Mouse (Mus musculus) thymus, adult 2 months (tissue): ENCODE data around the gene Yeats2. TPM values are rescaled to one million over a fixed set of nuclear protein-coding genes. Genes with fewer than 3 reads are reported as not detected.

Experiments used
- DNase-seq: peaks from one replicate; pipeline ENCODE4 v3.0.0; 2021
- H3K27ac ChIP-seq: fragments of 200-500 bp; 2 replicates; pipeline ENCODE4 v1.5.1; 2012; ENCODE audit warnings: low read length, control low read depth; ENCODE audit not compliant: control insufficient read depth, insufficient read depth
- H3K27me3 ChIP-seq: fragments of 200-500 bp; 2 replicates; pipeline ENCODE4 v1.6.1; 2012; ENCODE audit warnings: mild to moderate bottlenecking, low read length, moderate library complexity, mixed read lengths; ENCODE audit not compliant: control insufficient read depth, insufficient read depth
- H3K36me3 ChIP-seq: fragments of 200-500 bp; 2 replicates; pipeline ENCODE4 v1.6.1; 2012; ENCODE audit warnings: mild to moderate bottlenecking, low read length, moderate library complexity; ENCODE audit not compliant: control insufficient read depth, insufficient read depth
- H3K4me1 ChIP-seq: fragments of 200-500 bp; replicated peaks from 2 replicates; pipeline ENCODE4 v1.6.1; 2012; ENCODE audit warnings: low read length; ENCODE audit not compliant: control insufficient read depth, insufficient read depth
- H3K4me3 ChIP-seq: fragments of 200-500 bp; 2 replicates; pipeline ENCODE4 v1.5.1; 2012; ENCODE audit warnings: mild to moderate bottlenecking, low read length, control low read depth, moderate library complexity; ENCODE audit not compliant: control insufficient read depth, insufficient read depth
- CTCF ChIP-seq: fragments of 200-500 bp; IDR thresholded peaks from 2 replicates; pipeline ENCODE4 v1.5.1; 2012; ENCODE audit warnings: mild to moderate bottlenecking, control low read depth, low read length, moderate library complexity, borderline replicate concordance; ENCODE audit not compliant: control insufficient read depth, poor library complexity, insufficient read depth; ENCODE audit errors: extremely low read depth
- POLR2A ChIP-seq: fragments of 200-500 bp; IDR thresholded peaks from 2 replicates; pipeline ENCODE4 v1.6.1; 2012; ENCODE audit warnings: mild to moderate bottlenecking, low read length, control low read depth, moderate library complexity; ENCODE audit not compliant: control insufficient read depth, poor library complexity, insufficient read depth; ENCODE audit errors: extremely low read depth
- WGBS: fragments of 180-500 bp; shearing (Covaris S2); methylation state at CpG from one replicate; pipeline ENCODE4 v1.1.7; 2018; 5-methylcytosine and 5-hydroxymethylcytosine counted together
- polyA plus RNA-seq: library from polyadenylated mRNA; depleted of rRNA; stranded (reverse); fragments of >200 nt; gene quantifications from 2 replicates; pipeline ENCODE4 v1.2.3, GENCODE M21; 2012; rRNA removed

The Yeats2 gene
- polyA plus RNA-seq, 1 experiment = 55.3 TPM

- H3K27ac ChIP-seq = no peak overlapping the region
- H3K4me1 ChIP-seq = no peaks in the 10 kb centered on the region
- H3K27me3 ChIP-seq = no peaks in the 10 kb centered on the region
- H3K36me3 ChIP-seq = no peaks in the 10 kb centered on the region
- no peak for TF ChIP-seq CTCF
- no peak for TF ChIP-seq POLR2A
- no peak for DNase-seq
- H3K4me3 ChIP-seq = no peak overlapping the region
- WGBS = 55% methylated on average over 3 of the region's 3 CpGs
Observed at GRCm38 (mm10) chr16:20272994-20273393, 132.1 kb downstream of the Yeats2 start.

- Histone ChIP-seq H3K36me3 (peaks cover 40% of the 10 kb centered on the region), H3K4me3 (no peak overlapping the region), H3K27me3 (no peaks in the 10 kb centered on the region), H3K27ac (no peak overlapping the region), H3K4me1 (no peaks in the 10 kb centered on the region)
- TF ChIP-seq CTCF (no peak), POLR2A (no peak)
- no peak for DNase-seq
- 95% methylated on average over 5 of the region's 5 CpGs for WGBS
Observed at GRCm38 (mm10) chr16:20279395-20279794, 138.5 kb downstream of the Yeats2 start.

GRCm38 (mm10) chr16:20280238-20280637, 139.4 kb downstream of the Yeats2 start:
- DNase-seq = no peak
- Histone ChIP-seq H3K4me3 (no peak overlapping the region), H3K36me3 (peaks cover 48% of the 10 kb centered on the region), H3K4me1 (no peaks in the 10 kb centered on the region), H3K27ac (no peak overlapping the region), H3K27me3 (no peaks in the 10 kb centered on the region)
- 85% methylated on average over 4 of the region's 4 CpGs for WGBS
- TF ChIP-seq CTCF (no peak), POLR2A (no peak)

Other genes starting within 250 kb of the Yeats2 start
- 54.4 and 56.9 TPM in 2 replicates for gene Klhl6, start 158.0 kb upstream of the Yeats2 start, polyA plus RNA-seq
- gene Klhl24, start 43.5 kb upstream of the Yeats2 start, polyA plus RNA-seq = 25.1 and 28.7 TPM in 2 replicates
- 0.11 and 0.13 TPM in 2 replicates for gene Map6d1, start 100.3 kb downstream of the Yeats2 start, polyA plus RNA-seq
- 46.3 and 48.4 TPM in 2 replicates for gene Parl, start 161.3 kb downstream of the Yeats2 start, polyA plus RNA-seq
- gene Cyp2ab1, start 184.3 kb downstream of the Yeats2 start, polyA plus RNA-seq = 0.37 and 0.40 TPM in 2 replicates